Mouse (Mus musculus) kidney, postnatal 10 days (tissue): ENCODE data around the gene Plb1.

Experiments
- DNase-seq: peaks from one replicate; pipeline ENCODE4 v3.0.0; 2021; ENCODE audit warnings: mixed read lengths

The Plb1 gene

DNA sequence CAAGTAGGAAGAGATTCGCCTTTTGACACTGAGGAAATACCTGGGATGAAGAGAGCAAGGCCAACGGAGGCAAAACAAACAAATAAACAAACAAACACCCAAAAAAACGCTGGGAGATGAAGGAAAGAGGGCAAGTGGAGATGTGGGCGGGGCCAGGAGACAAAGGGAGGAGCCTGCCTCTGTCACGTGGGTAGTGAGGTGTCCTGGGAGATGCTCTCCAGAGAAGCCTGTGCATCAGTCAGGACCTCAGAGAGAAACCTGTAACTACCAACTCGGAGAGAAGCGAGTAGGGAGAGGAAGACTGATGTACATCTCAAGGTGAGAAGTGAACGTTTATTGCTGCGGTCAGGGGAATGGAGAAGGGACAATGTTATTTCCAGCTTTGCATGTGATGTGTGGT is at the start of gene Plb1:
TSS of gene Plb1 (plus strand) at position 235 of the 400 bp plus-strand sequence.
- no peak for DNase-seq

GRCm38 (mm10) chr5:32182885-32183629 is 49.5 kb upstream of the Plb1 start:
- no peak for DNase-seq

GRCm38 (mm10) chr5:32187717-32188116 is 44.8 kb upstream of the Plb1 start:
- DNase-seq: no peak

GRCm38 (mm10) chr5:32191259-32191658 is 41.2 kb upstream of the Plb1 start:
- DNase-seq: no peak

DNA sequence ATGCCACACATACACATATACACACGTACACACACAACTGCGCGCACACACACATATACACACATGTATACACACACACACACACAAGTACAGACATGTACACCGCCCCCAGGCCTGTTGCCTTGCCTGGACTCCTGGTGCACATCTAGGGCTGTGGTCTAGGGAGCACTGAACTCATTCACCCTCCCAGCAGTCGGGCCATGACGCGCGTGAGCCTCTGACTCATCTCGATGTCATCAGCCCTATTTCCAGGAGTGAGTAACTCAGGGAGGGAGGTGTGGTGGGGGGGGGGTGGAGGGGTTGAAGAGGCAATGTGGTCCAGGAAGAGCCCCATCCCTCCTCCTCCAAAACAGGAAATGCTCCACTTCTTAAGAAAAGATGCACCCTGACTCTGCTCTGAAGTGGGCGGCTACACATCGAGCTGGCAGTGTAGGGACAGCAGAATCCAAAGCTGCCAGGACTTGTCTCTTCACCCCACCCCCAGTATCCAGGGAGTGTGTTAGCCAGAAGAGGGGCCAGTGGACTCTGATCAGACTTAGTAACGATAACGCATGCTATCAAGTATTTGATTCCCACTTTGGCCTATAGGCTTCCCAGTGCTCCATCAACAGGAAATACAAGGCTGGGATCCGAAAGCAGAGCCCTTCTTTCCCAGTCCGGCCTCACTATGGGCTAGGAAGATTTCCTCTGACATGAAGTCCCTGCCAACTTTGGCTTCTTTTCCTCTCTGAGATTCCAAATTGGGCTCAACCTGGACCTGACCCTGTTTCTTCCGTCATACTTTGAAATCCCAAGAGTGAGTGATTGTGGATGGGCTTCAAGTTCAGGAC is 40.3 kb upstream of the Plb1 start:
- peak; percentile 33 for DNase-seq

DNA sequence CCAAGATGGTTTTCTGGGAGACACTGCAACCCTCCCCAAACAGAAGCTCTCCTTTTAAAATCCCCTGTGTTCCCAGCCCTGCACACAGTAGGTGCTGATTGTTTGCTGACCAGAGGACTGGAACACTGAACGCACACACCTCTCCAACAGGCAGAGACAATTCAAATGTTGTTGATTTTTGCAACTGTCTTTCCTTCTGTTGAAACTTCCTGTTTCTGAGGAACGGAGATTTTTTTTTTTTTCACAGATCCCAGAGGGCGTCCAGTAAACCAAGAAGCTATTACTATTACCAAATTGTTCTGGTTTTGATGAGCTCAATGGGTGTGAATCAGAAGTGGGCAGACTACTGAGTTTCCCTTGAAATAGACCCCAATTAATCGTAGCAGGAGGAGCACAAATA is 38.3 kb upstream of the Plb1 start:
- no peak for DNase-seq

DNA sequence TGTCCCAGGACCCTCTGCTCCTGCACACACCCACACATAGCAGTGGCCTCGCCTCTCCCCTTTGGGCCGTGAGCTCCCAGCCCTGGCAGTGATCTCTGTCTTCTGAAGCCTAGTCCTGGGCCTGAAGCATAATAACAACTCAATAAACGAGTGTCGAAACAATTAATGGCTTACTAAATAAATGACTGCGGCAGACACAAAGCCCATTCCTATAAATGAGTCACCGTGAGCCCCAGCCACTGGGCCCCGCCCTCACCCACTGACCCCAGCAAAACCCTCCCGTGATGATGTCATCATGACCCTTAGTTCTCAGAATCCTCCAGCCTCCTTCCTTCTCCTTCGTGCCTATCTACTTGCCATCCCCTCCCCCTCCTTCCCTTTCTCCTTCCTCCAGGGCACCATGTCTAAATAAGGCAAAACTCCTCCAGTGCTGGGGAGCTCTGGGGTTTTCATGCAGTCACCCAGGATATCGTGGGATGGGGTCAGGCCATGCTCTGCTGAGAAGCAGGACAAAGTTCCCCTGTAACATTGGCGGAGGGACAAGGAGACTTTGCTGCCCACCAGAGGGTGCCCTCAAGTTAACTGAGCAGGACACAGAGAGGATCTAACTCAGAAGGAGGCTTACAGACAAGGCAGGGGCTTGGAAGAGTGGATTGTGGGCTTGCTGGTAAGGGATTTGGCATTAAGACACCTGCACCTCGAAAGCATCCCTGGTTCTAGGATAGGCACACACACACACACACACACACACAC is 36.5 kb upstream of the Plb1 start:
- peak; percentile 32 for DNase-seq

- peak; percentile 97 for DNase-seq
Measured at GRCm38 (mm10) chr5:32197698-32198097, 34.8 kb upstream of the Plb1 start.

DNA sequence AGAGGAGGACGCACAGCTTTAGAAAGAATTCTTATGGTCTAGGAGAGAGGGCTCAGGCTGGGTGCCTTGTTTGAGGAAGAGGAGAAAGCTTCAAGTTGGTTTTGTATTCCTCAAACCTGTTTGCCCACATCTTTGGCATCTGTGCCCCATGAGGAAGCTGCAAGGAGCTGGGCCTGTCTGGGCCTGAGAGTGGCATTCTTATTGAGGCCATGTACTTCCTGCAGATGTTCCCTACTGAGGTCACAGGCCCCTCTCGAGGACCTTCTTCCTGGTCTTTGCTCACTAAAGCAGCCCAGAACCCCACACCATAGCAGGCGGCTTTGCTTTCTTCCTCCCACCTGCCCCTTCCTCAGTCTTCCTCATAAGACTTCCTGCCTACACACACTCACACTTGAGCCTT is 33.4 kb upstream of the Plb1 start:
- no peak for DNase-seq

GRCm38 (mm10) chr5:32199594-32199993 is 32.9 kb upstream of the Plb1 start:
- no peak for DNase-seq

DNA sequence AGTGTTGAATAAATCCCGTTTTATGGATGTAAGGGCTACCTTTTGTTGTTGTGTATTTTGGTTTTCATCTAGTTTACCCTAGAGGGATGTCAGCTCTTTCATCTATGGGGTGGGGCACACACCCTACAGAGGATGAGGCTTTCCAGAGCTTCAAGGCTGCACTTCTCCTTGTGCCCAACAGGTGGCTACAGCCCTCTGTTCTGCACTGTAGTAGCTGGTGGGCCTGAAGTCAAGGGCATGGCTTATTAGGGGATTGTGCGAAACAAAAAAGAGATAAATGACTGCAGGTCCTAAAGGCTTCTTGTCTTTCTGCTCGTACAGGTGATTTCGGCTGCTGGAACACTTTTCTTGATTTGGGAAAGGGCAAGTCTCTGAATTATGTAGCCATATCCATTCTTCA is 27.9 kb upstream of the Plb1 start:
- DNase-seq: no peak

- DNase-seq: no peak
Measured at GRCm38 (mm10) chr5:32206726-32207125, 25.8 kb upstream of the Plb1 start.

- DNase-seq: peak; percentile 31
Measured at GRCm38 (mm10) chr5:32208460-32208859, 24.0 kb upstream of the Plb1 start.

DNA sequence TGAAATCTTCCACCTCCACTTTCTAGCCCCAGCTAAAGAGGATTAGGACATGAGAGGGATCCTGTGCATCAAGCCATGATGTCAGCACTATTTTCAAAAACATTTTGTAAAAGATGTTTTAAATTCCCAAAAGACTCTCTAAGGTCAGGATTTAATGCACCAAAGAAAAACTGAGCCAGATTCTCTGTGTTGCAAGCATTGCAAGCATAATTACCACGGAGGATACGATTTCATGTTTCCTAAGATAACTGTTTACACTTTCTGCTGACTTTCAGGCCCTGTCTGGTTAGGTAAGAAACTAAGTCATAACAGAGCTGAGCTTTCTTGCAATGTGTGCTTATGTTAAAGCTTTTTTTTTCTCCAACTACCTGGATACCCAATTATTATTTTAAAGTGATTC is 21.5 kb upstream of the Plb1 start:
- DNase-seq: no peak

- DNase-seq: no peak
Measured at GRCm38 (mm10) chr5:32213746-32214145, 18.8 kb upstream of the Plb1 start.

GRCm38 (mm10) chr5:32215510-32215909 is 17.0 kb upstream of the Plb1 start:
- peak; percentile 67 for DNase-seq

- no peak for DNase-seq
Measured at GRCm38 (mm10) chr5:32216465-32216864, 16.0 kb upstream of the Plb1 start.

- DNase-seq: no peak
Measured at GRCm38 (mm10) chr5:32217477-32217876, 15.0 kb upstream of the Plb1 start.

DNA sequence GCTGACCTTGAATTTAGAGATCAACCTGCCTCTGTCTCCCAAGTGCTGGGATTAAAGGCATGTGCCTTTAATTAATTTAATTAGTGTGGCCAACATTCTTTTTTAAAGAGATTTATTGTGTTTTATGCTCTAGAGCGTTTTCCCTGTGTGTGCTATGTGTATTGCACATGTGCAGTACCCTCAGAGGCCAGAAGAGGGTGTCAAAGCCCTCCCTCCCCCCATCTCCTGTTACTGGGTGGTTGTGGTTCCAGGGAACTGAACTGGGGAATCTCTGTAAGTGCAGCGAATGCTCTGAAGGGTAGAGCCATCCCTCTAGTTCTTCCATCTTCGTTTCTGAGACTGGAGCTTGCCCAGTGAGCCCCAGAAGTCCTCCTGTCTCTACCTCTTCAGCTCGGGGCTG is 2.1 kb upstream of the Plb1 start:
- DNase-seq: peak; percentile 51

DNA sequence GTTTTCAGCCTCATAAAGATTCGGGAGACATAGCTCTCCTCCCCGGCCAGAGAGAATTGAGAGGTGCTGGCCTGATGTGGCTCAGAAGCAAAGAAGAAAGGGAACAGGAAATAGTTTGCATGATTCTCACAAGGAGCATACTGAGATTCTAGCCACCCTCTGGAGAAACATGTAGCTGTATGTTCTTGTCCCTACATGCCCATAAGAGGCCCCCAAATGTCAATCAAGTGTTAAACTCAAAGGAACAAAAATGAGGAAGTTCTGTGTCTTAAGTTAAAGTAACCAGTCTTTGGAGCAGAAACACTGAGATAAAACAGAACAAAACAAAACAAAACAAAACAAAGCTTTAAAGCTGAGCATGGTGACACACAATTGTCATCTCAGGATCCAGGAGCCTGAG is 6.8 kb downstream of the Plb1 start:
- DNase-seq: no peak

DNA sequence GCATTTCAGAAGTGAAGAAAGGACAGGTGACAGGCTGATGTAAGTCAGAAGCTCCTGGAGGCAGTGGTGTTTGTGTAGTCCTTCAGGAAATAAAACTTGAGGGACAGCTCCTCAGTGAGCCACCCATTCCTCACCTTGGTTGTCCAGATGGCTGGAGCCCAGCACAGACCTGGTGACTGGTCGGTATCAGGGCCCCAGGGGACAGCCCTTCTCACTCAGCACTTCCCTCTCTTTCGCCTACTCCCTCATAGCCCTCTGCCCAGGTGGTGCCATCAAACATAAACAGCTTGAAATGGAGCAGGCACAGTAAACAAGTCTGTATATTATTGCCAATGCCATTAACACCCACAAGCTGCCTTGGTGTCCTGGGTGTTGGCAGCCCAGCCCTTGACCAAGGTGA is 8.2 kb downstream of the Plb1 start:
- no peak for DNase-seq

DNA sequence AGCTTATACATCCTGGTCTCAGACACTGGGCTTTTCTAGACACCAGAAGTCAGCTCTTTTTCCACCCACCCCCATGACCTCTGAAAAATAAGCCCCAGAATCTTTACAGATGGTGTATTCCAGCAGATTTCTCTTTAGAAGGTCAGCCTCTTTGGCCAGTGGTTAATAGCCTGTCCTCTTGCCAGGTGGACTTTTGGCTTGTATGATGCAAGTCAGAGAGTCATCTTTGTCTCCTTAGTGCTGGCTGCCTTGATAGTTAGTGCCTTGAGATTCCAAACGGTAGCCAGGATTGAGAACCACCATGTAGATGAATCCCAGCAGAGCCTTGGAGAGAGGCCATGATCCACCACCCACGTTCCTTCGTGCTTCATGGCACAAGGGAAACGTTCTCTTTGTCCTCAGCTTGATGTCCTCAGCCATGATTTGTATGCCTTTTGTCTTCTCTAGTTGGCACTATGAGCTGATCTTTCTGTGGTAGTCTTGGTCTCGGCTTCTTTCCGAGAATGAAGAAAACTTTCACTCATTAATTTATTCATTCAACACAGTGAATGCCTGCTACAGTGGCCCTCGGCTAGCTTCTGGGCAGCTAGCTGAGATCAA is 10.9 kb downstream of the Plb1 start:
- DNase-seq: no peak

- no peak for DNase-seq
Measured at GRCm38 (mm10) chr5:32245385-32245784, 12.9 kb downstream of the Plb1 start.
